Mouse (Mus musculus) E14TG2a.4 (cell line): ENCODE results near the gene Larp6.

Experiments used
- H3K27me3 ChIP-seq: 2 replicates; pipeline ENCODE4 v1.6.1; 2014; ENCODE audit warnings: low read length, control low read depth; ENCODE audit not compliant: insufficient read depth
- H3K36me3 ChIP-seq: 2 replicates; pipeline ENCODE4 v1.6.1; 2014; ENCODE audit warnings: low read length, control low read depth; ENCODE audit not compliant: insufficient read depth
- H3K4me1 ChIP-seq: replicated peaks from 2 replicates; pipeline ENCODE4 v1.6.1; 2014; ENCODE audit warnings: low read depth, low read length, control low read depth
- H3K4me3 ChIP-seq: replicated peaks from 2 replicates; pipeline ENCODE4 v1.5.1; 2014; ENCODE audit warnings: mild to moderate bottlenecking, low read length
- H3K9me3 ChIP-seq: 2 replicates; pipeline ENCODE4 v1.6.1; 2014; ENCODE audit warnings: low read length, control low read depth
- CTCF ChIP-seq: conservative IDR thresholded peaks from 2 replicates; pipeline ENCODE4 v1.5.1; 2014; ENCODE audit warnings: low read length
- NANOG ChIP-seq: IDR thresholded peaks from 2 replicates; pipeline ENCODE4 v1.6.1; 2014; ENCODE audit warnings: borderline replicate concordance, low read length, mixed read lengths
- POU5F1 ChIP-seq: IDR thresholded peaks from 2 replicates; pipeline ENCODE4 v1.6.1; 2014; ENCODE audit warnings: low read length, borderline replicate concordance

Gene Larp6

DNA sequence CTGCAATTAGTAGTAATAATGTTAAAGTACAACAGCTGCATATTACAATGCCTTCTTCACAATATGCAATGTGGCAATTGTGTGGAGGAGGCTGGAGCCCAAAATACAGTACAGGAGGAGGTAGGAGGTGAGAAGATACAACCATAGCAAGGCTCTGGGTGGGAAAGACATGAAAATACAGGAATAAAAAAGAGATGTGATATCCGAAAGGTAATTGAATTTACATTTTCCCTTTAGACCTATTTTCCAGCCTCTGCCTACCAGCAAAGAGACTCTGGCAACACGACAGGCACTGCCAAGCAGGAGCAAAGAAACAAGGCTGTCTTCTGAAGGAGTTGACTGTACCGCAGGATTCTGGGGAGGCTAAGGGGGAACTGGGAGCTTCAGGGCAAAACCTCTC, 6.9 kb downstream of the Larp6 start:
- no peak overlapping the region for H3K4me3 ChIP-seq
- H3K27me3 ChIP-seq = peaks cover 13% of the 10 kb centered on the region
- H3K4me1 ChIP-seq = no peaks in the 10 kb centered on the region; the same call in 1 of the 2 replicates
- H3K9me3 ChIP-seq = peaks cover 17% of the 10 kb centered on the region
- no peaks in the 10 kb centered on the region for H3K36me3 ChIP-seq
- TF ChIP-seq POU5F1 = no peak
- TF ChIP-seq CTCF = no peak
- TF ChIP-seq NANOG = no peak

DNA sequence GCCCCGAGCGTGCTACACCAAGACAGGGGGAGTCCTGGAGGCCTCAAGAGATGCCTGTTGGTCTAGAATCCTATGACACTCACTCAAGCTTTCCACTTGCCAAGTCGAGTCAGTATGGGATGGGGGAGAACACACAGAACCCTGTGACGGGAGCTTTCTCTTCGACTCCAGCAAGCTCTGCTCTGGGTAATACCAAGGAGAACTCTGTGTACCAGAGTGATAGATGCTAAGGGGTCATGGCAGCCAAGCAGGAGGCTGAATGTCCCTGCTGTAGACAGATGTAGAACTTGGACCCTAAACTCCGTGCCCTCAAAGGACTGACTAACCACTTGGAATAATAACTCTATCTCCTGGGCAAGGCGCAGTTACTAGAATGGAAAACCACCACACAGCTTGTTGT, 12.2 kb downstream of the Larp6 start:
- Histone ChIP-seq H3K9me3 (peaks cover 31% of the 10 kb centered on the region), H3K4me1 (no peaks in the 10 kb centered on the region), H3K36me3 (no peaks in the 10 kb centered on the region), H3K4me3 (no peak overlapping the region), H3K27me3 (peaks cover 4% of the 10 kb centered on the region; the same call in 1 of the 2 replicates)
- no peak for TF ChIP-seq POU5F1
- no peak for TF ChIP-seq CTCF
- TF ChIP-seq NANOG = no peak

DNA sequence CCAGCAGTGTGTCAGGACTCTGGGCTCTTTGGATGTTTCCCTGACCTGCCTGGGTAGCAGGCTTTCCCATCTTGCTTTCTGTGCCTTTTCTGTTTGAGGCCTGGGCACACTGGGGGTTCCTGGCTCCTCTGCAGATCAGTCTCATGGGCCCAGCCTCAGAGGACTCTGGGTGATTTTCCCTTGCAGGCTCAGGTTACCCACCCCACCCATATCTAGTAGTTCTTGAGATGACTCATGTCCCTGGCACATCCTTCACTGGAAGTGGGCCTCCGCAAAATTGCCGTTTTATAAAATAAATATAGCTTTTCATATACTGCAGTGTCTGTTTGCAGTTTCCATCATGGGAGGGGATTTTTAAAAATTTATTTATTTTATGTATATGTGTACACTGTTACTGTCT, 21.5 kb downstream of the Larp6 start:
- no peaks in the 10 kb centered on the region for H3K4me1 ChIP-seq
- H3K27me3 ChIP-seq = no peaks in the 10 kb centered on the region
- peaks cover 52% of the 10 kb centered on the region for H3K9me3 ChIP-seq
- TF ChIP-seq NANOG (no peak), CTCF (no peak), POU5F1 (no peak)
- no peaks in the 10 kb centered on the region for H3K36me3 ChIP-seq
- 0 out of 2 replicates have a peak overlapping the region, but pooled peaks have one; percentile 1 for H3K4me3 ChIP-seq

DNA sequence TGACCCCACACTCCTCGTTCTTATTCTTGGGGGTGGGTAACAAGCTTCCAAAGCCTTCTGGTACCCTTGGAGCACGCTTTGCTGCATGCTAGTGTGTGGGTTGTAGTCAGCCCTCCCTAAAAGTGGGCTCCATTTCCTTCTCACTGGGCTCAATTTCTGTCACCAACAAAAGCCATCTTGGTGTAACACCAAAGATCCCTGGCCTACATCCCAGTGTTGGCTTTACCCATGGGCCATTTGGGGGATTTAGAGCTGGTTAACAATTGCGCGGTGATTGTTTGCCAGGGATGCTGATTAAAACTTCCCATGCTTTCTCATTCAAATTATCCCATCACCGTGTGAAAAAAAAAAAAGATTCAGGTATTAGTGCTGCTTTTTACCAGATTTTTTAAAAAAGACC, 26.3 kb downstream of the Larp6 start:
- Histone ChIP-seq H3K4me3 (no peak overlapping the region), H3K4me1 (no peaks in the 10 kb centered on the region), H3K9me3 (peaks cover 41% of the 10 kb centered on the region), H3K27me3 (no peaks in the 10 kb centered on the region), H3K36me3 (no peaks in the 10 kb centered on the region)
- TF ChIP-seq POU5F1 (no peak), NANOG (no peak), CTCF (no peak)

DNA sequence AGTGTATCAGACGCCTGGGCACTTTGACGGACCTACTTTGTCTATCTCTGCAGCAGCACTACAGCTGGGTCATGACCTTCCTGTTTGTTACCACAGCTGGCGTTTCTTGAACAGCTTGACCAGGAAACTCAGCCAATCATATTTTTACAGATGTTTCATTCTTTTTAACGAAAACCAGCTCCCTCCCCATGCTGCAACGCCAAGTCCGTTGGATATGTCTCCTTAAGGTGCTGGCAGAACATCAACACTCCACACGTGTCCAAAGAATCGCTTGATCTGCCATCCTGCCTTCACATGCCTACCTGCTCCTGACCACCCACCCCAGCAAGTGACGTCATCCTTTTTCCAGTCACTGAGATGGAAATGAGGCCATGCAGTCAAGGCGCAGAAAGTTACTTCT, 28.6 kb downstream of the Larp6 start:
- peaks cover 4% of the 10 kb centered on the region for H3K27me3 ChIP-seq
- no peaks in the 10 kb centered on the region for H3K36me3 ChIP-seq
- TF ChIP-seq POU5F1 (no peak), CTCF (no peak), NANOG (no peak)
- H3K4me1 ChIP-seq = no peaks in the 10 kb centered on the region
- H3K4me3 ChIP-seq = no peak overlapping the region
- H3K9me3 ChIP-seq = peaks cover 18% of the 10 kb centered on the region

DNA sequence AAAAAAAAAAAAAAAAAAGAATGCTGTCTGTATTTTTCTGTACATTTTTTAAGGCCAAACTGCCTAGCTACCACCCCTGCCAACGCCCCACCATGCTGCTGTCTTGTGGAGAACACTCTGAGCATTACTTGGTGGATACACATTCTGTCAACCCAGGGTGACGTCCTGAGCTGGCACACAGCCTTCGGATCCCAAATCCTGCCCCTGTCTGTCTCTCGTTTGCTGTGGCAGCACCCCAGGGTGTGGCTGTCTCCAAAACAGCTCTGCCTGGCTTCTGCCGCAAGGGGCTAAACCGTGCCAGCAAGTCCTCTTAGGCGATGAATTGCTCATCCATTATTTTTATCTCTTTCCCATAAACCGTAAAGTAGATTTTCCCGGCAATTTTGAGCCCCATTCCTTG, 29.7 kb downstream of the Larp6 start:
- TF ChIP-seq POU5F1 (no peak), CTCF (no peak), NANOG (no peak)
- peaks cover 7% of the 10 kb centered on the region; the same call in 1 of the 2 replicates for H3K9me3 ChIP-seq

DNA sequence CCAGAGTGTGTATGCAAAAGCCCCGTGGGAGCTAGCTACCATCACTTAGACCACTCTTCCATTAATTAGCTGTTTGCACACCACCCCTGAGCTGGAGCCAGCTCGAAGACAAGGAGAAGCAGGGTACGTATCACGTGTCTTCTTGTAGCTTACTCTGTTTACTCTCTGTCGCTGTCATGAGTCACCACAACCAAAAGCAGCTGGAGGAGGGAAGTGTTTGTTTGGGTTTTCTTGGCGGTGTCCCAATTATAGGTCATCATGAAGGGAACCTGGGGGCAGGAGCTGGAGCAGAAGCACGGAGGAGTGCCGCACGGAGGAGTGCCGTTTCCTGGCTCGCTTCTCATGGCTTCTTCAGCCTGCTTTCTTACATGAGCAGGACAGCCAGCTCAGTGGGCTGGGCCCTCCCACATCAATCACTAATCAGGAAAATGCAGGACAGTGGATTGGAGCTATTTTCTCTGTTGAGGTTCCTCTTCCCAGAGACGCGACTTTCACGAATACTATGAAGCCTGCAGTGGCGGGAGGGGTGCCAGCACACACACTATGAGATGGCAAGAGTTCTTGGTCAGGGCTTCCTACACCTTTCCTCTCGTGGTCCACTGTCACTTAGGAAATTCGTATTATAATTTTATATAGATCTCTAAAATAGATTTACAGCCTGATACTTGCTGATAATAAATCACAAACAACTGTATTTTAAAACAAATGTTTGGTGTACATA, 30.6 kb downstream of the Larp6 start:
- Histone ChIP-seq H3K4me3 (no peak overlapping the region), H3K4me1 (no peaks in the 10 kb centered on the region), H3K9me3 (peaks cover 7% of the 10 kb centered on the region), H3K27me3 (peaks cover 4% of the 10 kb centered on the region), H3K36me3 (no peaks in the 10 kb centered on the region)
- no peak for TF ChIP-seq NANOG
- no peak for TF ChIP-seq POU5F1
- no peak for TF ChIP-seq CTCF

More for the DNA sequence above, 29.7 kb downstream of the Larp6 start:
- Histone ChIP-seq H3K4me3 (no peak overlapping the region), H3K27me3 (peaks cover 4% of the 10 kb centered on the region), H3K36me3 (no peaks in the 10 kb centered on the region), H3K4me1 (no peaks in the 10 kb centered on the region)

DNA sequence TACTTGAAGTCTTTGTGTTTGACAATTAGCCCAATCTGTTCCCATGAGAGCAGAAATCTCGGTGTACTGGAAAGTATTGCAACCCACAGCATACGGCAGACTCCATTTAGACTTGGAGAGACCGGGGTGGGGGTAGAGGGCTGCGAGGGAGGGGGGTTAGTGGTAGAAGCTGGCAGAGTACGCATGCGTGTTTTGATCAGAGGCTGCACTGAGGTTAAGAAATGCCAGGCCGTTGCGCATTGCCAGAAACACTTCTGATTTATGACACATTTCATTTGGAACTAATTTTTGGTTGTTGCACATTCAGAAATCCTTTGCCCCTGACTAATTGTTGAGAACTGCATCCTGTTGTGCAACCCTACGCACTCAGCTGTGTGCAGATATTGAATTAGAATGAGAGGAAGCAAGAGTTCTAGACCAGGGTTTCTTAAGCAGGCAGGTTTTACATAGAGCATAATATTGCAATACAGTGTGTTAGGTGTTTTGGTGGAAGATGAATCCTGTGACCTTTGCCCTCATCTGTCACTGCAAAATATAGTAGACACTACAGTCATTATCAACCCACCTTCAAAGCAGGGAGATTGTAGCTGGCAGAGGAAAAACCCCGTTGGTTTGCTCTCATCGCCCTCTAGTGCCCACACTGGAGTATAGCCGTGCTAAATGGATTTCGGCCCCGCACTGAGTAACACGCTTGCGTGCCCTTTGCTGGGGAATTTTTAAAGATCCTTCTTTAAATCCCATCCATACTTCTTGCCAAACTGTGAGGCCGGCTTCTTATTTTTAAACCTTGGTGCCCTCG, 31.6 kb downstream of the Larp6 start:
- TF ChIP-seq NANOG (no peak), POU5F1 (no peak), CTCF (peak; percentile 80)
- Histone ChIP-seq H3K27me3 (peaks cover 4% of the 10 kb centered on the region), H3K9me3 (peaks cover 7% of the 10 kb centered on the region), H3K4me3 (no peak overlapping the region), H3K4me1 (no peaks in the 10 kb centered on the region), H3K36me3 (no peaks in the 10 kb centered on the region)
